Mouse (Mus musculus): Measurements from ENCODE around the gene Trp53bp2. TPM values are rescaled to one million over a fixed set of nuclear protein-coding genes. Genes with fewer than 3 reads are reported as not detected.

Gene Trp53bp2
- 18.7 and 19.3 TPM in 2 replicates for polyA plus RNA-seq (2015; fragmentation: Nextera tagmentation; extraction: Ambion mirVana)

GRCm38 (mm10) chr1:182408684-182409327 lies at the start of gene Trp53bp2:
Gene Trp53bp2 (plus strand): TSS chr1:182409172.
- Histone ChIP-seq H3K9ac (ENCODE audit: low read length) (peak within 1 kb of the TSS; percentile 99), H3K4me2 (ENCODE audit: low read depth, low read length) (peak within 1 kb of the TSS; percentile 82), H3K4me3 (replicated peaks; ENCODE audit: low read length) (peak within 1 kb of the TSS; percentile 97), H3K27ac (ENCODE audit: low read length) (peak within 1 kb of the TSS; percentile 95), H3K4me1 (ENCODE audit: control insufficient read depth, insufficient read depth, low read length) (peaks cover 35% of the 10 kb centered on the region), H3K36me3 (ENCODE audit: control insufficient read depth, insufficient read depth, low read length) (no peaks in the 10 kb centered on the region), H3K9me3 (replicated peaks; ENCODE audit: control insufficient read depth, low read length) (no peaks in the 10 kb centered on the region), H3K27me3 (ENCODE audit: control insufficient read depth, insufficient read depth, low read length) (no peaks in the 10 kb centered on the region)
- ATAC-seq (ENCODE audit: insufficient read depth, low FRiP score) = peak; percentile 98
- under 1% methylated on average over 67 of the region's 71 CpGs for WGBS

GRCm38 (mm10) chr1:182362703-182363102 lies 46.3 kb upstream of the Trp53bp2 start:
- no peak overlapping the region for H3K4me3 ChIP-seq (replicated peaks; ENCODE audit: low read length)
- WGBS = 84% methylated on average over 5 of the region's 5 CpGs

GRCm38 (mm10) chr1:182363683-182364404 lies 45.1 kb upstream of the Trp53bp2 start:
- H3K36me3 ChIP-seq (ENCODE audit: control insufficient read depth, insufficient read depth, low read length) = no peaks in the 10 kb centered on the region
- H3K4me2 ChIP-seq (ENCODE audit: low read depth, low read length) = no peak overlapping the region
- H3K9ac ChIP-seq (ENCODE audit: low read length) = no peak overlapping the region
- 49% methylated on average over 12 of the region's 12 CpGs for WGBS
- no peak overlapping the region for H3K4me3 ChIP-seq (replicated peaks; ENCODE audit: low read length)
- no peaks in the 10 kb centered on the region for H3K9me3 ChIP-seq (replicated peaks; ENCODE audit: control insufficient read depth, low read length)
- no peak overlapping the region for H3K27ac ChIP-seq (ENCODE audit: low read length)
- ATAC-seq (ENCODE audit: insufficient read depth, low FRiP score) = no peak
- no peaks in the 10 kb centered on the region for H3K4me1 ChIP-seq (ENCODE audit: control insufficient read depth, insufficient read depth, low read length)
- H3K27me3 ChIP-seq (ENCODE audit: control insufficient read depth, insufficient read depth, low read length) = no peaks in the 10 kb centered on the region

More at GRCm38 (mm10) chr1:182362703-182363102, 46.3 kb upstream of the Trp53bp2 start:
- Histone ChIP-seq H3K27me3 (ENCODE audit: control insufficient read depth, insufficient read depth, low read length) (no peaks in the 10 kb centered on the region), H3K9me3 (replicated peaks; ENCODE audit: control insufficient read depth, low read length) (no peaks in the 10 kb centered on the region), H3K36me3 (ENCODE audit: control insufficient read depth, insufficient read depth, low read length) (no peaks in the 10 kb centered on the region), H3K4me2 (ENCODE audit: low read depth, low read length) (no peak overlapping the region), H3K9ac (ENCODE audit: low read length) (no peak overlapping the region), H3K27ac (ENCODE audit: low read length) (no peak overlapping the region), H3K4me1 (ENCODE audit: control insufficient read depth, insufficient read depth, low read length) (no peaks in the 10 kb centered on the region)
- no peak for ATAC-seq (ENCODE audit: insufficient read depth, low FRiP score)

GRCm38 (mm10) chr1:182368309-182368708 lies 40.7 kb upstream of the Trp53bp2 start:
- Histone ChIP-seq H3K9me3 (replicated peaks; ENCODE audit: control insufficient read depth, low read length) (no peaks in the 10 kb centered on the region), H3K4me3 (replicated peaks; ENCODE audit: low read length) (no peak overlapping the region), H3K4me2 (ENCODE audit: low read depth, low read length) (no peak overlapping the region), H3K9ac (ENCODE audit: low read length) (no peak overlapping the region), H3K4me1 (ENCODE audit: control insufficient read depth, insufficient read depth, low read length) (no peaks in the 10 kb centered on the region), H3K36me3 (ENCODE audit: control insufficient read depth, insufficient read depth, low read length) (no peaks in the 10 kb centered on the region), H3K27ac (ENCODE audit: low read length) (no peak overlapping the region), H3K27me3 (ENCODE audit: control insufficient read depth, insufficient read depth, low read length) (no peaks in the 10 kb centered on the region)
- no peak for ATAC-seq (ENCODE audit: insufficient read depth, low FRiP score)
- WGBS = 65% methylated on average over 7 of the region's 7 CpGs

GRCm38 (mm10) chr1:182368782-182369181 lies 40.2 kb upstream of the Trp53bp2 start:
- 58% methylated on average over 8 of the region's 8 CpGs for WGBS
- Histone ChIP-seq H3K9me3 (replicated peaks; ENCODE audit: control insufficient read depth, low read length) (no peaks in the 10 kb centered on the region), H3K4me1 (ENCODE audit: control insufficient read depth, insufficient read depth, low read length) (no peaks in the 10 kb centered on the region), H3K27me3 (ENCODE audit: control insufficient read depth, insufficient read depth, low read length) (no peaks in the 10 kb centered on the region), H3K36me3 (ENCODE audit: control insufficient read depth, insufficient read depth, low read length) (no peaks in the 10 kb centered on the region), H3K4me2 (ENCODE audit: low read depth, low read length) (no peak overlapping the region), H3K9ac (ENCODE audit: low read length) (no peak overlapping the region), H3K27ac (ENCODE audit: low read length) (no peak overlapping the region), H3K4me3 (replicated peaks; ENCODE audit: low read length) (no peak overlapping the region)
- no peak for ATAC-seq (ENCODE audit: insufficient read depth, low FRiP score)

GRCm38 (mm10) chr1:182369435-182369834 lies 39.5 kb upstream of the Trp53bp2 start:
- Histone ChIP-seq H3K27ac (ENCODE audit: low read length) (no peak overlapping the region), H3K9ac (ENCODE audit: low read length) (no peak overlapping the region), H3K36me3 (ENCODE audit: control insufficient read depth, insufficient read depth, low read length) (no peaks in the 10 kb centered on the region), H3K9me3 (replicated peaks; ENCODE audit: control insufficient read depth, low read length) (no peaks in the 10 kb centered on the region), H3K4me3 (replicated peaks; ENCODE audit: low read length) (no peak overlapping the region), H3K4me2 (ENCODE audit: low read depth, low read length) (no peak overlapping the region), H3K4me1 (ENCODE audit: control insufficient read depth, insufficient read depth, low read length) (no peaks in the 10 kb centered on the region), H3K27me3 (ENCODE audit: control insufficient read depth, insufficient read depth, low read length) (no peaks in the 10 kb centered on the region)
- 60% methylated on average over 4 of the region's 4 CpGs for WGBS
- no peak for ATAC-seq (ENCODE audit: insufficient read depth, low FRiP score)

- H3K4me1 ChIP-seq (ENCODE audit: control insufficient read depth, insufficient read depth, low read length) = no peaks in the 10 kb centered on the region
- ATAC-seq (ENCODE audit: insufficient read depth, low FRiP score) = no peak
- WGBS = 65% methylated on average over 8 of the region's 8 CpGs
Measured at GRCm38 (mm10) chr1:182371891-182372290, 37.1 kb upstream of the Trp53bp2 start.

GRCm38 (mm10) chr1:182376221-182376620 lies 32.8 kb upstream of the Trp53bp2 start:
- ATAC-seq (ENCODE audit: insufficient read depth, low FRiP score) = no peak
- no peak overlapping the region for H3K4me2 ChIP-seq (ENCODE audit: low read depth, low read length)
- H3K27ac ChIP-seq (ENCODE audit: low read length) = no peak overlapping the region
- no peaks in the 10 kb centered on the region for H3K27me3 ChIP-seq (ENCODE audit: control insufficient read depth, insufficient read depth, low read length)
- H3K9me3 ChIP-seq (replicated peaks; ENCODE audit: control insufficient read depth, low read length) = no peaks in the 10 kb centered on the region
- no peak overlapping the region for H3K9ac ChIP-seq (ENCODE audit: low read length)
- 28% methylated on average over 8 of the region's 8 CpGs for WGBS
- H3K4me1 ChIP-seq (ENCODE audit: control insufficient read depth, insufficient read depth, low read length) = 0 out of 2 replicates have a peak, but pooled peaks cover 5% of the 10 kb centered on the region
- no peaks in the 10 kb centered on the region for H3K36me3 ChIP-seq (ENCODE audit: control insufficient read depth, insufficient read depth, low read length)
- H3K4me3 ChIP-seq (replicated peaks; ENCODE audit: low read length) = no peak overlapping the region

More at GRCm38 (mm10) chr1:182371891-182372290, 37.1 kb upstream of the Trp53bp2 start:
- Histone ChIP-seq H3K4me3 (replicated peaks; ENCODE audit: low read length) (no peak overlapping the region), H3K9me3 (replicated peaks; ENCODE audit: control insufficient read depth, low read length) (no peaks in the 10 kb centered on the region), H3K9ac (ENCODE audit: low read length) (no peak overlapping the region), H3K27me3 (ENCODE audit: control insufficient read depth, insufficient read depth, low read length) (no peaks in the 10 kb centered on the region), H3K27ac (ENCODE audit: low read length) (no peak overlapping the region), H3K36me3 (ENCODE audit: control insufficient read depth, insufficient read depth, low read length) (no peaks in the 10 kb centered on the region), H3K4me2 (ENCODE audit: low read depth, low read length) (no peak overlapping the region)

- H3K9ac ChIP-seq (ENCODE audit: low read length) = no peak overlapping the region
- no peak for ATAC-seq (ENCODE audit: insufficient read depth, low FRiP score)
- no peaks in the 10 kb centered on the region for H3K9me3 ChIP-seq (replicated peaks; ENCODE audit: control insufficient read depth, low read length)
- no peaks in the 10 kb centered on the region for H3K36me3 ChIP-seq (ENCODE audit: control insufficient read depth, insufficient read depth, low read length)
- no peak overlapping the region for H3K27ac ChIP-seq (ENCODE audit: low read length)
- 89% methylated on average over 7 of the region's 7 CpGs for WGBS
- no peak overlapping the region for H3K4me2 ChIP-seq (ENCODE audit: low read depth, low read length)
- H3K4me3 ChIP-seq (replicated peaks; ENCODE audit: low read length) = no peak overlapping the region
- 0 out of 2 replicates have a peak, but pooled peaks cover 5% of the 10 kb centered on the region for H3K4me1 ChIP-seq (ENCODE audit: control insufficient read depth, insufficient read depth, low read length)
- no peaks in the 10 kb centered on the region for H3K27me3 ChIP-seq (ENCODE audit: control insufficient read depth, insufficient read depth, low read length)
Measured at GRCm38 (mm10) chr1:182376826-182377225, 32.1 kb upstream of the Trp53bp2 start.

All from stomach, embryonic 16.5 days (tissue).